Mouse (Mus musculus): ENCODE results near the gene Trim72. TPM values are rescaled to one million over a fixed set of nuclear protein-coding genes. Genes with fewer than 3 reads are reported as not detected.

The Trim72 gene
- total RNA-seq (2021): 100 to 1,000 TPM; 200 to 226 TPM
- long read RNA-seq, experiment 1, partial matches to known transcripts: 0 of 9 reads
- long read RNA-seq, experiment 1, other reads (novel, unspliced or antisense): 6 of 9 reads
- long read RNA-seq, experiment 2, transcript Trim72-202 (7 exons, 2,134 nt): major isoform, 5 of 16 reads
- long read RNA-seq, experiment 2, partial matches to known transcripts: 0 of 16 reads
- long read RNA-seq, experiment 2, other reads (novel, unspliced or antisense): 10 of 16 reads

DNA sequence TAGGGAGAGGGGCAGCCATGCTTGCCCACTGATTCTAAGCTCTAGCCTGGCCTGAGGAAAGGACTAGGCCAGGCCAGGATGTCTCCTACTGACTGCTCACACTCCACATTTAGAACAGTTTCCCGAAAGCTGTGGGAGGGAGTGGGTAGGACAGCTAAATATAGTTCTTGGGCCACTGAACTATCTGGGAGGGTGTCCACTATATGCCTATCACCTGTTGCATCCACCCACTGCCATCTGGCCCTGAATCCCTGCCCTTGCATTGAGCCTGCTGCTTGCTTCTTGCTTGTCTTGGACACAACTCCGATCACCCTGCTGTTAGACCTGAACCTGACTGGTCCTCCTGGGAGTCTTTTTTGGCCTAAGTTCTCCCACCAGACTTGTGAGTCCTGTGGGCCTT, at the start of gene Trim72:
TSS of gene Trim72 (plus strand) at position 262 of the 400 bp plus-strand sequence.
- peak in 1 of 2 experiments; percentile 39 for DNase-seq
- intact Hi-C loops (cut with DNase I): no loop called here

DNA sequence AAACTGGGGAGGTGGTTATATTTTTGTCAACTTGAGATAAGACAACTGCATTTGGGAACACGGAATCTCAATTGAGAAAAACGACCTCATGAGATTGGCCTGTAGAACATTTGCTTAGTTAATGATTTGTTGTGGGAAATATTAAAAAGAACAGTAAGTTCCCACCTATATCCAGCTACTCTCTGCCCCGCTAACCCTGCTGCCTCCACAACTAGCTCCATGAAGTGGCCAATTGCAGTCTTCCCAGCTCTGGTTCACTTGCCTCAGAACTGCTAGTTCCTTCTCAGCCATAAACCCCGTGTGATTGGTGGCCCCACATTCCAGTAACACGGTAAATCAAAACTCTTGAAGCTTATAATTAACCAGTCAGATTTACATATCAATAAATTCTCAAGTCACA, 44.4 kb upstream of the Trim72 start:
- intact Hi-C loops (cut with DNase I): no loop called here

GRCm38 (mm10) chr7:127966371-127966918, 37.3 kb upstream of the Trim72 start:
- intact Hi-C loops (cut with DNase I): no loop called here
- no peak for DNase-seq

More for the DNA sequence above, 44.4 kb upstream of the Trim72 start:
- no peak for DNase-seq

DNA sequence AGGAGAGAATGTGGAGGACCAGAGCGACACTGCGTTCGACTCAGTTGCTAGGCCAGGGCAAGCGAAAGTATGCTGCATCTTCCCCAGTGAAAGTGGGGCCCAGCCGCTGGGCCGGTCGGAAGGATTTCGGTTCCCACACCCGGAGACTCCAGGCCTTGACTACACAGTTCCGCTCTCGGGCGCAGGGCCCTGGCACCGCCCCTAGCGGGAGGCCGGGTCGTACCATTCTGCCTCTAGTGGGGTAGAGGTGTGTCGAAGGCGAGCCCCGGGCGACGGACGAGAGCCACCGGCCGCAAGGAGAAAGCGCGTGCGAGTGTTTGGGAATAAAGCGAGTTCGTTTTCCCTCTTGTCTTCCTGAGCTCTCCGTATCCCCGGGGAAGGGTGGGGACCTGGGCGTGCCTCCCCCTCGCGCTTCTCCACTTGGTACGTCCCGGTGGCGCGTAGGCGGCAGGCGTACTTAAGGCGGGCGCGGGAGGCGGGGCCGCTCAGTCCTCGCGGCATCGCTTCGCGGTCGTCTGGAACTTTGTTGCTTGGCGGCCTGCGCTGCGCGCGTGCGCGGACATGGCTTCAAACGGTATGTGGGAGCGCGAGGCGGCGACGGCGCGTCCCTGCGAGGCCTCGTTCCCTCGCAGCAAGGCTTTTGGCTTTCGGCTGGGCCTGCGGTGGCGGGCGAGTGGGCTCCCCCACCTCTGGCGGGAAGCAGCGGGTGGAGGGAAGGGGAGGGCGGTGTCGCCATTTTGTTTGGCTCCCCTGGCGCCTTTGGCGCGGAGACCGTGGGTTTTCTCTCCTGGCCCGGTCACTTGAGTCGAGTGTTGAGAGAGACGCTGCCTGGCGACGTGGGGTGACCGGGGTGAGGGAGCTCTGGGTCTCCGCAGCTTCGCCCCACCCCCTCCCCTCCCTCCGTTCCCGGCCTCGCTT, 36.5 kb upstream of the Trim72 start, which contains the start of gene Fus:
TSS of gene Fus (plus strand) at position 454 of the 918 bp plus-strand sequence.
- intact Hi-C loops (cut with DNase I): no loop called here
- peak; percentile 93 to 97 for DNase-seq

DNA sequence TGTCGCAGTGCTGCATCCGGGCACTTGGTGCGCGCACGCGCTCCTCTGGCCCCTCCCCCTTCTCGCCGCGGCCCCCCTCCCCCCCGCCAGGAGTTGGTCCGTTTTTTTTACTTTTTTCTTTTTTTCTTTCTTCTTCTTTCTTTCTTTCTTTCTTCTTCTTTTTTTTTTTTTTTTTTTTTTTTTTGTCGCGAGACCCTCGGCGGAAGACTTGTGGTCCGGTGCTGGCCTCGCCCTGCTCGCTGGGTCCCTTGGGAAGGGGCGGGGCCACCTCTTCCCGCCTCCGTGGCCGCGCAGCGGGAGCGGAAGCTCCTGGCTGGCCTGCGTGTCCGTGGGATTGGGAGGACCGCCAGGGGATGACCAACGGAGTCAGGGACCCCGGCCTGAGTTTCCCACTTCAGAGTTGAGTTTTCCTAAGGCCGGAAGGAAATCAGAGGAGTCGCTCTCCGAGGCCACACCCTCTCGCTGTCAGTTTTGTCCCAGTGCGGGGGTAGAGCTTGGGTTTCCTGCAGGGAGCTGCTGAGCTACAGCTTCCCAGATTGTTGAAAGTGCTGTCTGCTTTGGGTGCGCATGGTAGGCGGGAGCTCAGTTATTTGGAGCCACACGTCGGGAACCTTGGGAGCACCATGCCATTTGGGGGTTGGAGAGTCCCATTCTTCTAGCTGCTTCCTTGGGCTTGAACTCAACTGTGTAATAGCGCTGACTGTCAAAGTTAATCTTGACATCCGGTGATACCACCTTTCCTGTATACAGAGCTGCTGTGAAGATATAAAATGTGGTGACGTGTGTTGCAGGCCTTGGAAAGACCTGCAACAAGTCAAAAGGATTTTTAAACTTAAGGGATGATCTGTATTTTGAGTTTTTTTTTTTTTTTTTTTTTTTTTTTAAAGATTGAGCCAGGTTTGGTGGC, 35.6 kb upstream of the Trim72 start:
- DNase-seq: peak; percentile 71 to 78
- intact Hi-C loops (cut with DNase I): no loop called here

GRCm38 (mm10) chr7:127974413-127974930, 29.3 kb upstream of the Trim72 start:
- intact Hi-C loops (cut with DNase I): no loop called here
- no peak for DNase-seq

- DNase-seq: no peak
- intact Hi-C loops (cut with DNase I): no loop called here
Measured at GRCm38 (mm10) chr7:127978856-127979255, 24.9 kb upstream of the Trim72 start.

GRCm38 (mm10) chr7:127980606-127981005, 23.1 kb upstream of the Trim72 start:
- no peak for DNase-seq
- intact Hi-C loops (cut with DNase I): no loop called here

DNA sequence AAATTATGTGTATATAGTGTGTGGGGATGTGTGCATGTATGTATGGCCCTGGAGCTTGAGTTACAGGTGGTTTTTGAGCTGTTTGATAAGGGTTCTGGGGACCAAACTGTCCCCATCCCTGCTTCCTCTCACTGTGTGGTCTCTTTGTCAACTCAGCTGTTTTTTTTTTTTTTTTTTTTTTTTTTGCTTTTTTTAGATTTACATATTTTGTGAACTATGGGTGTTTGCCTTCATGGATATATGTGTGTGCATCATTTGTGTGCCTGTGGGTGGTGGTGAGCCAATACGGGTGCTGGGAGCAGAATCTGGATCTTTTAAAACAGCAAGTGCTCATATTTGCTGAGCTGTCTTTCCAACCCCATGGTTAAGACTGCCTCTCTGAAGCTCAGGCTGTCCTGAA, 14.8 kb upstream of the Trim72 start:
- intact Hi-C loops (cut with DNase I): no loop called here
- DNase-seq: no peak

- intact Hi-C loops (cut with DNase I): no loop called here
- DNase-seq: peak; percentile 41 to 57
Measured at GRCm38 (mm10) chr7:127991643-127992487, 11.9 kb upstream of the Trim72 start.

DNA sequence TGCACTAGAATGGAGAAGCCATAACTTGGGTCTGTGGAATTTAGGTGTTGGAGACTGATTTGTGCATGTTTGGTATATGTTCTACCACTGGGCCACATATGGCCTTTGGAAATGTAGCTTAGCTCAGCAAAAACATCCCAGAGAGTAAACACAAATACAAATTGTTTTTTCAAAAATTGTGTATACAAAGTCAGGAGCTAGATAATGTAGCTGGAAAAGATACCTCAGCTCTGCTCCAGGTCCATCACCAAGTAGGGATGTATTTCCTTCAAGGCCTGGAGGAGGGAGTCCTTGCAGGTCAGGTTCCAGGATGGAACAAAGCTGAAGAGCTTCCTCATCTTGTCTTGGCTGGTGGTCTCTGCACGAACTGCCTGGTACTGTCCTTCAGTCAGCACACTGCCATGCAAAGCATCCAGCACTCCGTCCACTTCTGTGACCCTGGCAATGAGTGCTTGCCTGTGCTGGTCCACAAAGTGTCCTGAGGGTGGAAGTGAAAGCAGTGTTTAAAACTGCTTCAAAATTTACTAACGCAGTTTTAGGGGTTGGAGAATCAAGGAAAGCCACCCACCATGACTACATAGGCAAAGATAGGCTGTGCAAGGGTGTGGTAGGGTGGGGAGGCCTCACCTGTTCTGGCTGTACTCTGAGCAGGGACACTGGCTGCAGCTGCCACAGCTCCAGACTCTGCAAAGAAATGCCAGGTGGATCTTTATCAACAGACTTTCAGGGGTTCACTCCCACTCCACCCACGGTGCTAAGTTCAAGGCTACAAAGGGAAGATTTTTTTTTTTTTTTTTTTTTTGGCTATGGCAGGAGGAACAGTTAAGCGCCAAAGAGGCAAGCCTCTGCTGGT, 11.0 kb upstream of the Trim72 start:
- intact Hi-C loops (cut with DNase I): no loop called here
- DNase-seq: no peak

DNA sequence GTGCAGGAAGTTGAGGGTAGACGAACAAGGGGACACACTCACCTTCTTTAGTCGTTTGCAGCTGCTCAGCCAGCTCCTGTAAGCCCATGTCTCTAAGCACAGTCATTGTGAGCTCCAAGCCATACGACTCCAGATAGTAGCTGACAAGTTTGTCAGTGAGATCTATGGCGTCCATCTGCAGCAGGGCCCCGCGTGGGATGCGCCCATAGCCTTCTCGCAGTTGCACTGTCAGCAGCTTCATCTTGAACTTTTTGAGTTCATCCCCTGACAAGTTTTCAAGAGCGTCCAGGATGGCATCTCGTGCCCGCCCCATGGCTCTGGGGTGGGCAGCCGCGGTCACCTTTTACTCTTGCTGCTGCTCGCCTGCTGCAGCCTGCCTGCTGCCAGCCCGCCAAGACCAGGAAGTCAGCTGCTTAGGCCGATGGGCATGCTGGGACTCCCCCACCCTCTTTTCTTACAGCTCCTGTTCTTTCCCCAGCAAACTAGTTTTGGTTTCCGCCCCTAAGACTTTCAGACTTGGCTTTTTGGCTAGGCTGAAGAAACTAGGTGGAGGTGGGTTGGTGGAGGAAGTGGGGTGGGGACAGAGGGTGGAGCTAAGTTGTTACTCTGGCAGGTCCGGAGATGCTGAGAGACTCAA, 10.3 kb upstream of the Trim72 start, which contains the start of gene Pycard:
TSS of gene Pycard (minus strand) at position 527 of the 637 bp plus-strand sequence.
- intact Hi-C loops (cut with DNase I): no loop called here
- DNase-seq: no peak

DNA sequence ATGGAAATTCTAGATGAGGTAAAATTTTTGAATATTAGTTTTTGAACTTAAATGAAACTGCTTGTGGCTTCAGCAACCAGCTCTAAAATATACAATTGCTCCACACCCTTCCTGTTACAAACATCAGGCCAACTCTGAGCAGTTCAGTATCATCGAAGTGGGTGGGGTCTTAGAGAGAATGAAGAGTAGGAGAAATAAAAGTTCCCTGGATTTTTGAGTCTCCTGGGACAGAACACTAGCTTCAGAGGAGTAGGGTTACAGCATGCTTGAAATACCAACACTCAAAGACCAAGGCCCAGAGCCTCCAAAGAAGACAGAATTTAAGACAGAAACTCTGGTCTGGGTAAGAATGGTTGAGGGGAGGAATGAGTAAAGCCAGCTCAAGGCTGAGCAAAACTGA, 4.3 kb upstream of the Trim72 start:
- intact Hi-C loops (cut with DNase I): no loop called here
- no peak for DNase-seq

- intact Hi-C loops (cut with DNase I): no loop called here
- no peak for DNase-seq
Measured at GRCm38 (mm10) chr7:128000068-128000950, 3.4 kb upstream of the Trim72 start.

GRCm38 (mm10) chr7:128003098-128003497, 651 bp upstream of the Trim72 start:
- intact Hi-C loops (cut with DNase I): no loop called here
- no peak for DNase-seq

DNA sequence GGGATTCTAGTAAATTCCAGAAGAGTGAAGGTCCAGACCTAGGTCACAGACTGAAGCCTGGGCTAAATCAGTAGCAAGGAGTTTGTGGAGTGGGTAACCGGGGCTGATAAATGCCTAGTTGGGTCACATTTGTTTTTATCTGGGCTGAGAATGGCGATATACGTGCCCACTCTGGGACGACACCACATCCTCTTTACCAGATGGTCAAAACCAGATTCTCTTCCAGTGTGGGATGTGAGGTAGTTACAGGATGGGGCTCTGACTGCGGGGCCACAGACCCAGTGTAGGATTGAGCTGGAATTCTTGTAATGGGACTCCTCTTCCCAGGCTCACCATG, 369 bp downstream of the Trim72 start:
- intact Hi-C loops (cut with DNase I): no loop called here

More for the DNA sequence above, 369 bp downstream of the Trim72 start:
- no peak for DNase-seq

Data from gastrocnemius, postnatal 36 days (tissue).